Mouse (Mus musculus) layer of hippocampus, adult 8-10 months (tissue): ENCODE data around the gene Zfp536. TPM values are rescaled to one million over a fixed set of nuclear protein-coding genes. Genes with fewer than 3 reads are reported as not detected.

Source experiments
- DNase-seq, 2 experiments: peaks; one replicate each; pipeline ENCODE4 v3.0.0; 2022; ENCODE audit warnings: low spot score in 2 of 2
- total RNA-seq, 4 experiments: library from RNA; stranded (reverse); gene quantifications; 2 replicates each; pipeline ENCODE4 v1.2.4; 2022

Gene Zfp536
- total RNA-seq, 4 experiments from 2014 or later, result 48.4 to 50.9 (median 49.8) TPM

DNA sequence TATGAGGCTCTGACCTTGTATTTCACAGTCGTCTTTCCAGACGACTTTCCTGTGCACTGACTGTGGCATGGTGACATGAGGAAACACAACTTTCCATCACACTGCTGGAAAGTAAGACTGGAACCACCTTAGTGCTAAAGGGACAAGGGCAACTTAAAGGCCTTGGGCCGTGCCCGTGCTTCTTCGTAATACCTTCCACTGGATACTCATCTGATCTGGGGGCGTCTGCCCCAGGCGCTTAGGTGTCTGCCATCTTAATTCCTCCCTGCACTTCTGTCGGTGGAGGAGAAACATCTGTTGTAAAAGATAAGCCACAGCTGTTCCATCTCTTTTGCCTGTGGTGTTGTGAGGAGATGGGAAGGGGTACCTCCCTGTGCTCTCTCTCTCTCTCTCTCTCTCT, 299.2 kb downstream of the Zfp536 start:
- no peak for DNase-seq

DNA sequence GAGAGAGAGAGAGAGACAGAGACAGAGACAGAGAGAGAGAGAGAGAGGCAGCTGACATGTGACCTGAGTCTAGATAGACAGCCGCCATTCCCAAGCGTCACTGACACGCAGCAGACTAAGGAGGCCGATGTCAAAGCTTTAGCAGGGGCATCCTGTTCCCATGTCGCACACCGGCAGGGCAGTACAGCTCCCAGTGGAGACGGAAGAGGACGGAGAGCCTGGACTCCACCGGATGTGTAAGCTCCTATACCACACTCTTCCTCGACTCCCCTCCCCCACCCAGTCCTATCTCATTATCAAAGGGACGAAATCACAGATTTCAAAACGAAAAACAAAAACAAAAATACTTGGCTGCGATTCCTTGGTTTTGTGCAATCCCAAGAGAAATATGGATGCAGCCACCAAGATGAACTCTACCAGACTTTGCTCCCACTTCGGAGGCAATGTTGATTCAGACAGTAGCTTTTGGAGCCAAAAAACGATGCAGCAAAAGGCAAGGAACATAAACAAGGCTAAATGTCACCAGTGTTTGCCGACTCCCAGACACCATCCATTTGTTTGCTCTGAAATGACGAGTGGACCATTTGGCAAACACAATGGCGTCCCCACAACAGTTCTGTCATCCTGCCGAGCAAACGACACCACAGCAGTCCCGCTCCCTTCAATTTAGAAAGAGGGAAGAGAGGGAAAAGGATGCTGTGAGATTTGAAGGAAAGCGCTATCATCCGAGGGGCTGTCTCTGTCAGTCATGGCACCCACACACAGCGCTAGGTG, 299.9 kb downstream of the Zfp536 start:
- DNase-seq, result no peak

DNA sequence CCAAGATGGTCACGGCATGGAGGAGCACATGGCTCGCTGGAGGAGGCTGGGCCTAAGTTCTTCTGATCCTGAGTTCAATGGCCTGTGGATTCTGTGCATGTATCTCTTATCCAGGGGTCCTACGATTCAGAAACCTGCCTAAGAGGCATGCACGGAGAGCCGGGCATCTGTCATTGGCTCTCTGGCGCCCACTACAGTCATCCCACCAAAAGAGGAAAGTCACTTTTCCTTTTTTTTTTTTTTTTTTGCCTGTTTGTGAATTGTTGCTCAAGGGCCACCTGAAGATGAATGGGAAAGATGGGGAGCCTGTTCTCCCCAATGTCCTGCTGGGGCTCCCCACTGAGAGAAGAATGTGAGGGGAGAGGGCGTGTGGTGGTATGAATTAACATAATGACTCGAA, 301.7 kb downstream of the Zfp536 start:
- no peak for DNase-seq

DNA sequence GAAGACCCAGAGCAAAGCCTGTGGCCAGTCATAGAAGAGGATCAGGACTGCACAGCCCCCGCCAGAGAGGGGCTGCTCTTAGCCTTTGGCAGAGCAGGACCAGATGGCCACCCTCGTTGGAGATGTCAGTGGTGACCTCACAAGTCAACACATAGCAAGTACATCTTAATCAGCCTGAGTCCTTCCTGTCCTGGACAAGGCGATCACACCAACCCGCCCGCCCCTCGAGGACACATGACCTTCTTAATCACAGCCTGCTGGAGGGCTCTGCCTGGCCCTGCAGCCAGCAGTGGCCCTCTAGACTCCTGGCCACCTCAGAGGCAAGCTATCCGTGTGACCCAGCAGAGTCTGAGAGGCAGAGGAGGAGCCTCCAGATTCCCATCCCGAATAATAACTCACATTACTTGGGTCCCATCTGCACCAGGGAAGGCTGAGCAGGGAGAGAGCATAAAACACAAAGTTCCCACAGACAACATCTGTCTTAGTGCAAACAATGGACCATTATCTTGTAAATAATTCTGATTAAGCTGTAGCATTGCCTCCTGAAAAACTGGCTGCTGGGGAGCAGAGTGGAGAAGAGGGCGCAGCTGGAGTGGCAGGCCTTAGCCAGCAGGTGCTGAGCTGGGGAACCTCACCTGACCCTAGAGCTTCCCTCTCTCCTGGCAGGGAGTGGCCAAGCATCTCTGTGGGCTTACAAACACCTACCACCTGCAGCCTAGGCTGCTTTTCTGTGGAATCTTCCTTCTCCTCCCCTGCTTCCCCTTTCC, 306.8 kb downstream of the Zfp536 start:
- DNase-seq, result no peak

DNA sequence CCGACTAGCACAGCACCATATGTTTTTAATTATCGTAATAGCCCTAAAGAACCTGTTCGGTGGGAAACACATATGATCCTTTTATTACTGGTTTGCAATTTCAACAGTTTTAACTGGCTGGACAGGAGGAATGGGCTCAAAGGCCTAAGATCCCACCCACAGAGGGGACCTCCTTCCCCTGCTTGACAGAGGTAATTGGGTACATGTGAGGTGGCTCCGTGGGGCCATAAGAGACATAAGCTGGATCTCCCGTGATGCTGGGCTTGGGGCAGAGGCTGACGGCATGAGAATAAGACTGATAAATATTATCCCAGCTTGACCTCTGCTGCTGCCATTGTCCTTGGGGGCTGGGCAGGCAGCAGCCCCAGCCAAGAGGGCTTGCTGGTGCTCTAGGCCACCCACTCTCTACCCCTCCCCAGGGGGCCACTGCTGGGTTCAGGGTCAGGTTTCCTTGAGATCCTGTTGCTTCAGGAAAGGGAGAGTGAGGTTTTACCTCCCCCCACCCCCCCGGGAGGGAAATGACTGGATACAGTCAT, 309.2 kb downstream of the Zfp536 start:
- DNase-seq, result no peak

DNA sequence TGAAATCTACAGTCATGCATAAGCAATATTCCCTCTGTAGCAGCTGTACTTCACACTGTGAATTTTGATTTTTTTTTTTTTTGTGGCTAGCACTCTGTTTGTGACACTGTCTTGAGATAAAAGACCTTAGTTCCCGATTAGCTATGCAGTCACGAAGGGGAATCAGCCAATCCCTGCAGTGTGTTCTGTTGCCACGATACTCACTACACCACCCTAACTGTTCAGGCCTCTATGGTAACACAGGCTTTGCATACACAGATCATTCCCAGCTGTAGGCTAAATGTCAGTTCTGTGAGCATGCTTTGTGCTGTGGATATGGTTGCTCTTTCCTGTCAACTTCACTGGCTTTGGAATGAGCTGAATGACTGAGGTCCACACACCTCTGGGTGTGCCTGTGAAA, 325.9 kb downstream of the Zfp536 start:
- DNase-seq, result no peak

DNA sequence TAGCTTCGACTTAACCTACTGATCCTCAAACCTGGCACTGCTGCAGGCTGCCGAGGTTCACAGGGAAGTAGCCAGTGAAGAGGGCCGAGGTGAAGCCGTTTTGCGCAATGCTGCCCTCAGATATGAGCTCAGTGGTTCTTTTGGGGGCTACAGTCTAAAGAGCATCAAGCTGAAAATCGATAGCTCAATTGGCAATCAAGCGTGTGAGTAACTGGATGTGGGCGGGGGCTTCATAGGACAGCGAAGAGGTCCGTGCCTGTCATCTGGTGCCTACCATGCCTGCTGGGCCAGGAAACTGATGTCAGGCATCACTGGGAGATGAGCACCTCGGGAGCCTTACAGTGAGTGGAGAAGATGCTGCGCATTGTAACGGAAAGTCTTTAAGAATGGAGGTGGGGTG, 333.5 kb downstream of the Zfp536 start:
- no peak for DNase-seq

DNA sequence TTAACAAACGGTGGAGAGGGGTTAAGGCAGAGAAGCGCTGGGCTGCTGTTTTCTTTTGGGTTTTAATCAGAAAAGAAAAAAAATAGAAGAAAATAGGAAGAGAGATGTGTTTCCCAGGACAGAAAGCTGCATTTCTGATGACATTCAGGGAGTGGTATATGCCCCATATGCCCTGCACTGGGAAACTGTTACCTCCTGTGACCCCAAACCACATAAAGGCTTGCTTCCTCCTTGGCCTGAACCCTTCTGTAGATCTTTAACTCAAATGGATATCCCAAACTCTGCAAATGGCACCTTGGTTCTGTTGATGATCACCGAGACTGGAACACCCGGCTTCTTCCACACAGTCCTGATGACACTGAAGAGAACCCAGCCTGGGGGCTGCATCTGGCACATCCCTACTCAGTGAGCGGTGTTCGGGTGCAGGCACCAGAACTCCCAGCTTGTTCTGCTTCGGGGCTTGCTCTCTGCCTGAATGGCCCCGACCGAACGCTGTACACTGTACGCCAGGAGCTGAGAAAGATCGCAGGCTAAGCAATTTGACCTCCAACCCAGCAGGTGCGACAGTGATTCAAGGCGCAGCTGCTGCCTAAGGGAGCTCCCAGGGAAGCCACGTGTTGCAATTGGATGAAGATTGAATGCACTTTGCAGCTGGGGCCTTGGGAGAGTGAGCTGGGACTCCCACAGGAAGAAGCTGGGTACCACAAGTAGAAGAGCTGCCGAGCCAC, 334.2 kb downstream of the Zfp536 start:
- DNase-seq, result no peak

DNA sequence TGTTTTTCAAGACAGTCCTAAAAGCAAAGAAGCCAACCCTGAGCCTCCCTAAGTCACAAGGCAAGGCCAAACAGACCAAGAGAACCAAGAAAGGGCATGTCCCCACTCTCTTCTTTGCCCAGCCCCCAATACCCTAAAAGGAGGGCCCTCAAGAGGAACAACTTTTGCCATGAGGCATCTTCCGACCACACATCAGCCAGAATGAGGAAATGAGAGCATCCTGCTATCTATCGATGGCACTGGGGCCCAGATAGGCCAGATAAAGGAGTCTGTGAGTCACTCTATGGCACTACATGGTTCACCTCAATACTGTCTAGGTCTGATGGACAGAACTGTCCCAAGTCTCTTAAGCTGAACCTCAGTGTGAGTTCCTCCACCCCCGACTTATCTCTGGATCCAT, 335.6 kb downstream of the Zfp536 start:
- DNase-seq, result no peak

DNA sequence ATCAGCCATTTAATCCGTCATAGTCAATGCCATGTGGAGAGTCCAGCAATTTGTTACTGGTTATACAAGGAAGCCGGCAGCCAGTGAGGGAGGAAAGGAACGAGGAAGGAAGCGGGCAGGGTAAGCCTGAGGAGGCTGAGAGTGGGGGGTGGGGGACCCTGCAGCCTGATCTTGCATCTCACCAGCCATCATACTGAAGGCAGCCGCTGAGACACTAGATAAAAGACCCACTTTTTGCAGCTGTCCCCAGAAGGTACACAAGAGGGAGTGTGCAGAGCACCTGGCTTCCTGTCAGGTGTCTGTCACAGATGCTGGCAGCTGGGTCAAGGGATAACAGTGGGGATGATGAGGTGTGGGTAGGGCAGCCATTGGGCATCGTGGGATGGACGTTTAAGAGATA, 340.3 kb downstream of the Zfp536 start:
- DNase-seq, result no peak

DNA sequence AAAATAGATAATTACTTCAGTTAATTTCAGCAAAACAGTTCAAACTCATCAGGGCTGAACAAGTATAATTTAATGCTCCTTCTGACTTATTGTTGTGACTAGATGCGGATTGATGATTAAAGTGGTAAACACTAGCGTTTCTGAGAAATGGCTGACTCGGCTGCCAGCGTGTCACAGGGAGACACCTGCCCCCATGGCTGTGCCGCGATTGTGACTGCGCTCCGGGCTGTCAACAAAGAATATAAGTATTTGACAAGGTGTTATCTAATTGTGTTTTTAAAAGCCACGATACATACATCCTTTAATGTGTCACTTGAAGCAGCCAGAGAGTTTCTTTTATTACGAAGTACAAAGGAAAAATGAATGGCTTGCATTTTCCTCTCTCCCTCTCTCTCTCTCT, 342.0 kb downstream of the Zfp536 start:
- DNase-seq, result no peak

DNA sequence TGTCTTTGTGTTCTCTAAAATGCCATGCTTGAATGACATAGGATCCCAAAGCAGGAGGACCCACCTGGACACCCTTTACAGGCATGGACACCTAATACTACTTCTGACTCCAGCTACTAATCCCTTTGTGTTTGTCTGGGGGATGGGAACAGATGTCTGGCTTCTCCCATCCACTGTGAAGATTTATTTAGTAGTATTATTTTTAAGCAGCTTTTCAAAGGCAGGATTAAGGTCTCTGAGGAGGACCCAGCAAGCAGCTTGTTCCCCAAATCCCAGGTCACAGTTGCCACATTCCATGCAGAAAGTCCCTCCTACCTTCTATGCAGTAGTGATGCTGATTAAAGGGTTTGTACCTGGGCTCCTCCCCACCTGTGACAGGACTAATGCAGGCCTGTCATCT, 347.4 kb downstream of the Zfp536 start:
- no peak for DNase-seq

DNA sequence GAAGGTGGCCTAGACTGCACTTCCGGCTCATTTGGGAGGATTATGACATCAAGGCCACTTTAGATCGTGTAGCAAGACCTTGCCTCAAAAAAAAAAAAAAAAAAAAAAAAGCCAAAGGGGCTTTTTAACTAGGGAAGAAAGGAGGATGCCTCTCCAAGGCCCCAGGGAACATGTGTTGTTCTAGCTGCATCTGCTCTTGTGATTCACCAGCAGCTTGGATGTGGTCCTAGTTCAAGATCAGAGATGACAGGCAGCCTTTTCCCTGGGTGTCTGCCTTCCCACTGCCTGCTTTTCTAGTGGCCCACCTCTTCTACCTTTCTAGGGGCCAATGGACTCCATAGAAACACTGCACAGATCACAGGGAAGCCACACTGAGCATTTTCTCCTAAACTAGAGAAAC, 350.5 kb downstream of the Zfp536 start:
- DNase-seq, result peak; percentile 19 to 38

Other genes starting within 250 kb of the Zfp536 start
- 10 to 100 TPM; 40.7 to 46.4 (median 43.4) TPM for gene Uri1, start 249.9 kb upstream of the Zfp536 start, total RNA-seq